Mouse (Mus musculus) C2C12 (cell line): ENCODE measurements around the gene Zdhhc18. TPM values are rescaled to one million over a fixed set of nuclear protein-coding genes. Genes with fewer than 3 reads are reported as not detected.

ENCODE experiments used
- H3K27me3 ChIP-seq: one replicate; pipeline ENCODE4 v1.6.1; 2011; ENCODE audit not compliant: control insufficient read depth, insufficient read depth, insufficient read length
- H3K36me3 ChIP-seq: one replicate; pipeline ENCODE4 v1.6.1; 2011; ENCODE audit not compliant: control insufficient read depth, insufficient read depth
- H3K4me3 ChIP-seq: one replicate; pipeline ENCODE4 v1.5.1; 2011; ENCODE audit warnings: mild to moderate bottlenecking, control low read depth; ENCODE audit not compliant: poor library complexity, insufficient read depth, severe bottlenecking
- H3K79me2 ChIP-seq: one replicate; pipeline ENCODE4 v1.6.1; 2011; ENCODE audit not compliant: control insufficient read depth, insufficient read depth
- H3K79me3 ChIP-seq: one replicate; pipeline ENCODE4 v1.6.1; 2011; ENCODE audit warnings: low read depth, control low read depth
- H3ac ChIP-seq: one replicate; pipeline ENCODE3; 2011; ENCODE audit warnings: low read depth; ENCODE audit not compliant: control insufficient read depth, insufficient read length
- CEBPB ChIP-seq: IDR thresholded peaks from one replicate; pipeline ENCODE4 v1.6.1; 2011; ENCODE audit warnings: low read depth, mild to moderate bottlenecking, control low read depth, moderate library complexity
- CTCF ChIP-seq: IDR thresholded peaks from one replicate; pipeline ENCODE4 v1.5.1; 2011; ENCODE audit not compliant: control insufficient read depth, insufficient read depth, insufficient read length
- FOSL1 ChIP-seq: IDR thresholded peaks from one replicate; pipeline ENCODE4 v1.8.0; 2011; ENCODE audit warnings: mild to moderate bottlenecking, low read length; ENCODE audit not compliant: poor library complexity, insufficient read depth, severe bottlenecking
- MAX ChIP-seq: IDR thresholded peaks from one replicate; pipeline ENCODE4 v1.6.1; 2011; ENCODE audit warnings: mild to moderate bottlenecking, control low read depth
- MYOD1 ChIP-seq: IDR thresholded peaks from one replicate; pipeline ENCODE4 v1.6.1; 2011; ENCODE audit warnings: low read depth; ENCODE audit not compliant: control insufficient read depth, insufficient read length
- MYOG ChIP-seq: IDR thresholded peaks from one replicate; pipeline ENCODE4 v1.6.1; 2011; ENCODE audit not compliant: control insufficient read depth, insufficient read length; ENCODE audit errors: extremely low read depth
- USF1 ChIP-seq: IDR thresholded peaks from one replicate; pipeline ENCODE4 v1.6.1; 2011; ENCODE audit warnings: low read depth, mild to moderate bottlenecking, control low read depth, moderate library complexity
- microRNA-seq: library from miRNA; unstranded; fragments of <30 nt; microRNA quantifications from one replicate; pipeline ENCODE4, GENCODE M21; 2019; ENCODE audit warnings: borderline microRNAs expressed
- polyA plus RNA-seq: library from polyadenylated mRNA; unstranded; fragments of >200 nt; fragmentation: generic; extraction: Trizol; gene quantifications from one replicate; pipeline ENCODE4 v1.2.1, GENCODE M21; 2012; ENCODE audit warnings: missing spikeins

Zdhhc18 gene
- polyA plus RNA-seq, 1 experiment: 14.3 TPM

DNA sequence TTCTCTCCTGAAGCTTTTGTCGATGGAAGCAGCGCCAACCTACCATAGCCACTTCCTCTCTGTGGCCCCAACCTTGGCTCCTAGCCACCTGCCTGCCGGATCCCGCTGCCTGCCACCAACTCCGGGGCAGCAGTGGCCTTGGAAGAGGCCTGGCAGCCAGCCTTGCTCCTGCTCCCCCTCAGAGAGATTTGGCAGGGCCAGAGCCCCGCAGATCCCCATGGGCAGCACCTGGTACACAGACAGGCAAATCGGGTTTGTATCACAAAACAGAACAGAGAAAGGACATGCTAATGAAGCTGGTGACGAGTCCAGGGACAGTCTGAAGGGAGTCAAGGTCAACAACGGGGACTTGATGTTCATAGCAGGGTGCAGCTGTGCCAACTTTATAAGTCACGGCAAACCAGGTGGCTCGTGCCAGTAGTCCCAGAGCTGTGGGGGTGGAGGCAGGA lies 86.8 kb downstream of the Zdhhc18 start:
- H3K27me3 ChIP-seq: peaks cover 11% of the 10 kb centered on the region
- H3ac ChIP-seq: no peak overlapping the region
- TF ChIP-seq MYOG (no peak), CTCF (no peak), FOSL1 (no peak), MAX (no peak), CEBPB (no peak), MYOD1 (no peak), USF1 (no peak)
- H3K79me3 ChIP-seq: no peaks in the 10 kb centered on the region
- H3K4me3 ChIP-seq: no peak overlapping the region
- H3K79me2 ChIP-seq: no peaks in the 10 kb centered on the region
- H3K36me3 ChIP-seq: no peaks in the 10 kb centered on the region

GRCm38 (mm10) chr4:133561622-133562021 lies 88.3 kb downstream of the Zdhhc18 start:
- Histone ChIP-seq H3K79me2 (no peaks in the 10 kb centered on the region), H3K27me3 (peaks cover 26% of the 10 kb centered on the region), H3ac (no peak overlapping the region), H3K4me3 (no peak overlapping the region), H3K79me3 (no peaks in the 10 kb centered on the region), H3K36me3 (no peaks in the 10 kb centered on the region)
- TF ChIP-seq USF1 (no peak), MYOD1 (no peak), MAX (no peak), CEBPB (no peak), MYOG (no peak), CTCF (no peak)

GRCm38 (mm10) chr4:133559846-133560245 lies 90.1 kb downstream of the Zdhhc18 start:
- Histone ChIP-seq H3K79me2 (no peaks in the 10 kb centered on the region), H3K36me3 (no peaks in the 10 kb centered on the region), H3K4me3 (no peak overlapping the region), H3ac (no peak overlapping the region), H3K79me3 (no peaks in the 10 kb centered on the region), H3K27me3 (peaks cover 40% of the 10 kb centered on the region)
- TF ChIP-seq CTCF (no peak), FOSL1 (no peak), MYOG (no peak), MAX (no peak), CEBPB (no peak), USF1 (no peak), MYOD1 (no peak)

- H3K79me2 ChIP-seq: no peaks in the 10 kb centered on the region
- no peaks in the 10 kb centered on the region for H3K36me3 ChIP-seq
- H3ac ChIP-seq: no peak overlapping the region
- H3K79me3 ChIP-seq: no peaks in the 10 kb centered on the region
- H3K27me3 ChIP-seq: peaks cover 64% of the 10 kb centered on the region
- no peak overlapping the region for H3K4me3 ChIP-seq
- no peak for TF ChIP-seq MAX
- no peak for TF ChIP-seq FOSL1
- no peak for TF ChIP-seq MYOG
- no peak for TF ChIP-seq USF1
- no peak for TF ChIP-seq MYOD1
- TF ChIP-seq CTCF: no peak
- no peak for TF ChIP-seq CEBPB
These were observed 92.8 kb downstream of the Zdhhc18 start for GRCm38 (mm10) chr4:133557041-133557717.

Small RNA genes within 50 kb of the gene (microRNA-seq; reads per million reads assigned to microRNA genes)
- not detected for gene Gm23158

Other genes with a start within 250 kb of the Zdhhc18 start
- gene Tent5b, start 170.0 kb downstream of the Zdhhc18 start, polyA plus RNA-seq: 4.4 TPM
- 2.3 TPM for gene Trnp1, start 151.6 kb downstream of the Zdhhc18 start, polyA plus RNA-seq
- gene Kdf1, start 131.2 kb downstream of the Zdhhc18 start, polyA plus RNA-seq: 0.06 TPM
- gene Nudc, start 104.2 kb downstream of the Zdhhc18 start, polyA plus RNA-seq: 267 TPM
- not detected for gene Nr0b2, start 96.8 kb downstream of the Zdhhc18 start, polyA plus RNA-seq
- gene Gpatch3, start 75.4 kb downstream of the Zdhhc18 start, polyA plus RNA-seq: 6.9 TPM
- 44.1 TPM for gene Gpn2, start 65.8 kb downstream of the Zdhhc18 start, polyA plus RNA-seq
- gene Sfn, start 48.0 kb downstream of the Zdhhc18 start, polyA plus RNA-seq: 0.54 TPM
- gene Pigv, start 22.5 kb upstream of the Zdhhc18 start, polyA plus RNA-seq: 7.3 TPM
- 24.7 TPM for gene Arid1a, start 106.6 kb upstream of the Zdhhc18 start, polyA plus RNA-seq
- 2.4 TPM for gene Rps6ka1, start 237.6 kb upstream of the Zdhhc18 start, polyA plus RNA-seq